Mouse (Mus musculus) c-Kit-negative CD71-positive TER-119-positive erythroid progenitor cells, embryonic 14.5 days (primary cell): ENCODE results near the gene Ccdc7b.
"Not testable (repeated sequence)": the region's sequence is repeated elsewhere in the genome, so short reads cannot be mapped to it uniquely, and the experiment has no call there.

Experiments used
- DNase-seq: peaks from one replicate; pipeline ENCODE4 v3.0.0-alpha.2; 2013; ENCODE audit warnings: low read depth, low spot score

The Ccdc7b gene

DNA sequence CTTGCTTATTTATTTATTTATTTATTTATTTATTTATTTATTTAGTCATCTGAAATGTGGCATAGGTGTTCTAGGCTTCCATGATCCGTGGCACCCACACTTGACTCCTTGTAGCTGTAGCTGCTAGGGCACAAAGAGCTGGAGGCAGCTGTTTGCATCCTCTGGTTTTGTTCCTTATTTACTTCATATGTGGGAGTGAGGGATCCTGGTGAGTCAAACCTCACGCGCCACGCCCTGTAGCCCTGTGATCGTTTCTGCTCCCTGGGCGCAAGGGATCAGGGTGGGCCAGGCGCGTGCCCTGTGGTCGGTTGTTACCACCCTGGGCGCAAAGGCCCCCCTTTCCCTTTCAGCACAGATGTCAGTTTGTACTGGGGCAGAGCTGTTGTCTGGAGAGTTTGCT, at the start of gene Ccdc7b:
Ccdc7b (plus strand) TSS at position 301 of the 400 bp plus-strand sequence.
- not testable (repeated sequence) for DNase-seq

DNA sequence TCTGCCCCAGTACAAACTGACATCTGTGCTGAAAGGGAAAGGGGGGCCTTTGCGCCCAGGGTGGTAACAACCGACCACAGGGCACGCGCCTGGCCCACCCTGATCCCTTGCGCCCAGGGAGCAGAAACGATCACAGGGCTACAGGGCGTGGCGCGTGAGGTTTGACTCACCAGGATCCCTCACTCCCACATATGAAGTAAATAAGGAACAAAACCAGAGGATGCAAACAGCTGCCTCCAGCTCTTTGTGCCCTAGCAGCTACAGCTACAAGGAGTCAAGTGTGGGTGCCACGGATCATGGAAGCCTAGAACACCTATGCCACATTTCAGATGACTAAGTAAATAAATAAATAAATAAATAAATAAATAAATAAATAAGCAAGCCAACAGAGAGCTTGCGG, 1.5 kb upstream of the Ccdc7b start, which contains the start of gene Ccdc7a:
Ccdc7a (minus strand) TSS at position 101 of the 400 bp plus-strand sequence.
- not testable (repeated sequence) for DNase-seq

DNA sequence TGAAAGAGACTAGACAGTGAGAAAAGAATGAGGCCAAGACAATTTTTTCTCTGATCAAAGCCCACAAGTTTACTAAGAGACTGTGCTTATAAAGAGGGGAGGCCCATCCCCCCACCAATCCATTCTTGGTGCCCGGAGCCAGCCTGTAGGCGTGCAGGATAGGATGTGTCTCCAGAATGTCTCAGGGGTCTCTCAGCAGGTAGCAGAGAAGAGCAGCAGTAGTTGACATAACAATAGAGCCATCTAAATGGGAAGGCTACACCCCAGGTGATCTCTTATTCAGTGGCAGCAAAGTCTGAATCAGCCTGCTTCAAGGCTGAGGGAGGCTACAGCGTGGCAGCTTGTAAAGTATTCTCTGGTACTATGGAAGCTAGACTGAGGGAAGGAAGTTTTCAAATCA, 48.8 kb downstream of the Ccdc7b start:
- DNase-seq = not testable (repeated sequence)

DNA sequence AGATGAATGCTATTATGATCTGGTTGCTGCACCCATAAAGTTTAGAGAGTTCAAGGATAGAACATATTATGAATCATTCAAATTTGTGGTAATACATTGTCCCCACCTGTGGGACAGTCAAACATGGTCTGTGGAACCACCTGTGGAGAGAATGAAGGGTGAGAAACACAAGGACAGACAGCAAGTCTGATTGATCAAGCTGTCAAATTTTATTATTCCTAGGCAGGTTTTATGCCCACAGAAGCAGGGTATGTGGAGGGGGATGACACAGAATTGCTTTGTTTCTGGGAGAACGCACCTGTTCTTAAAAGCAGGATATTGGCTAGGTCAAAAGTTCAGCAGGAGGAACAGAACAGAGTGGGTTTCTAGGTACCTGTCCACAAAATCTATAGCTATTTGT, 64.6 kb downstream of the Ccdc7b start, which contains the start of gene Gm10999:
Gm10999 (minus strand) TSS at position 101 of the 400 bp plus-strand sequence.
- no peak for DNase-seq

DNA sequence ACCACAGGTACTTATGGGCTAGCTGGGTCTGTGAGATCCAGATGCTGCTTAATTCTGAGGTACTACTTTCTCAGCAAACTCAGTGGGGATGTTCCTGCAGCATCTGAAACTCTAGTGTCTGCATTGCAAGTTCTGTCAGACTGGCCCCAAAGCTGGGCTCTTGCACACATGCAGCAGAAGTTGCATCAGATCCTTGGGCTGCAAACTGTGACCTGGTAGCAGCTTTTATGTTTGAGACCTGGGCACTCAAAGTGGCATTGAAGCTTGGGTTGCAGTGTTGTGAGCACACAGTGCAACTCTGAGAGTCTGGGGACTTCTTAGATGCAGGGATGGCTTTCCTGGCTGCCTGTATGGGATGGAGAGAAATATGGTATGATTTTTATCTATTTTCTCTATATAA, 66.5 kb downstream of the Ccdc7b start:
- no peak for DNase-seq
